Mouse (Mus musculus) fat pad, adult 2 months (tissue): ENCODE measurements around the gene Dcaf7.
A peak's percentile ranks its signal among the peaks of the same experiment; 100 is the strongest.
"Not testable (repeated sequence)": the region's sequence is repeated elsewhere in the genome, so short reads cannot be mapped to it uniquely, and the experiment has no call there.

Source experiments
- DNase-seq: peaks from one replicate; pipeline ENCODE4 v3.0.0-alpha.2; 2011; ENCODE audit warnings: low read depth, low spot score; ENCODE audit errors: extremely low read depth

Dcaf7 gene

GRCm38 (mm10) chr11:106044349-106044748, 7.7 kb downstream of the Dcaf7 start:
- peak; percentile 66 for DNase-seq

GRCm38 (mm10) chr11:106045256-106045655, 8.6 kb downstream of the Dcaf7 start:
- DNase-seq: no peak

- no peak for DNase-seq
These were observed 9.1 kb downstream of the Dcaf7 start for GRCm38 (mm10) chr11:106045780-106046179.

GRCm38 (mm10) chr11:106046584-106046983, 9.9 kb downstream of the Dcaf7 start:
- DNase-seq: no peak

DNA sequence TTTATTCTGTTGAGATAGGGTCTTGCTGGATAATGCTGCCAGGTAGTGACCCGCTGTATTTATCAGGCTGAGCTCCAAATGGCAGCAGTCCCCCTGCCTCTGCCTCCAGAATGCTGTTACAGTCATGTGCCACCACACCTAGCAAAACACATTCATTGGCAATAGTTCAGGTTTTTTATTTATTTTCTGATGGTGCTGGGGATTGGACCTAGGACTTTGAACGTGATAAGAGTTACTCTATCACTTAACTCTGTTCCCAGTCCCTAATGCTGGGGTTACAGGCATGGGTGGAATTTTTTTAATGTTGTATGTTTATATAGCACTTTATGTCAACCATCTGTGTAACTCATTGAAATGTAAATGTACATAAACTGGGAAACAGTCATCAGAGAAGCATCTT, 17.2 kb downstream of the Dcaf7 start:
- no peak for DNase-seq

DNA sequence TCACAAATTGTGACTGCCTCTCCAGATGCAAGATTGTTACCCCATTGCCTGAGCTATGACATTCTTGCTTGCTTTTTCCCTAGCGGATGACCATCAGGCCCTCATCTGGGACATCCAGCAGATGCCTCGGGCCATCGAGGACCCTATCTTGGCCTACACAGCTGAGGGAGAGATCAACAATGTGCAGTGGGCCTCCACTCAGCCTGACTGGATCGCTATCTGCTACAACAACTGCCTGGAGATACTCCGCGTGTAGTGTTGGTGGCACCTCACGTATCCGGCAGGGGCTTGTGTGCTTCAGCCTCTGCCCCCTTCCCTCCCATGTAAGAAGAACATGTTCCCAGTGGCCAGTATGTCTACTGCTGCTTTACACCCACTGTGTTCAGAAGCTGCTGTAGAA, 17.9 kb downstream of the Dcaf7 start:
- no peak for DNase-seq

DNA sequence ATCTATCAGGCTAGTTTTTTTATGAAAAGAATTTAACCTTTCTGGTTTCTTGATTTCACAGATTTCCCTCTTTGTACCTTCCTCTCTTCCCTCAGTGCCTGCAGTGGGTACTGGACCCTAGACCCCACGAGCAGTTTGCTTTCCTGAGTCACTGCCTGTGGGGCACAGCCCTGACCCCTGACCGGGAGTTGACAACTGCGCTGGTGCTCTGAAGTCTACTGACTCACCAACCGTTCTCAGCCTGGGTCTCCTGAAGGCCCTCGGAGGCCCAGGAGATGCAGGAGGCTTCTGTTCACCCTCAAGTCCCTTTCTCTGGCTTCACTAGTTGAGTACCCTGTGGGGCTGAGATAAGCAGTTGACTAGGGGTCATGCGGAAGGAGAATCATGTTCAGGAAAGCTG, 18.7 kb downstream of the Dcaf7 start:
- DNase-seq: no peak

- DNase-seq: no peak
These were observed 20.3 kb downstream of the Dcaf7 start for GRCm38 (mm10) chr11:106056819-106057491.

- peak; percentile 39 for DNase-seq
These were observed 21.3 kb downstream of the Dcaf7 start for GRCm38 (mm10) chr11:106058020-106058419.

GRCm38 (mm10) chr11:106060549-106060948, 23.9 kb downstream of the Dcaf7 start:
- no peak for DNase-seq

GRCm38 (mm10) chr11:106061311-106061710, 24.6 kb downstream of the Dcaf7 start:
- no peak for DNase-seq

GRCm38 (mm10) chr11:106063756-106064155, 27.1 kb downstream of the Dcaf7 start:
- DNase-seq: no peak

DNA sequence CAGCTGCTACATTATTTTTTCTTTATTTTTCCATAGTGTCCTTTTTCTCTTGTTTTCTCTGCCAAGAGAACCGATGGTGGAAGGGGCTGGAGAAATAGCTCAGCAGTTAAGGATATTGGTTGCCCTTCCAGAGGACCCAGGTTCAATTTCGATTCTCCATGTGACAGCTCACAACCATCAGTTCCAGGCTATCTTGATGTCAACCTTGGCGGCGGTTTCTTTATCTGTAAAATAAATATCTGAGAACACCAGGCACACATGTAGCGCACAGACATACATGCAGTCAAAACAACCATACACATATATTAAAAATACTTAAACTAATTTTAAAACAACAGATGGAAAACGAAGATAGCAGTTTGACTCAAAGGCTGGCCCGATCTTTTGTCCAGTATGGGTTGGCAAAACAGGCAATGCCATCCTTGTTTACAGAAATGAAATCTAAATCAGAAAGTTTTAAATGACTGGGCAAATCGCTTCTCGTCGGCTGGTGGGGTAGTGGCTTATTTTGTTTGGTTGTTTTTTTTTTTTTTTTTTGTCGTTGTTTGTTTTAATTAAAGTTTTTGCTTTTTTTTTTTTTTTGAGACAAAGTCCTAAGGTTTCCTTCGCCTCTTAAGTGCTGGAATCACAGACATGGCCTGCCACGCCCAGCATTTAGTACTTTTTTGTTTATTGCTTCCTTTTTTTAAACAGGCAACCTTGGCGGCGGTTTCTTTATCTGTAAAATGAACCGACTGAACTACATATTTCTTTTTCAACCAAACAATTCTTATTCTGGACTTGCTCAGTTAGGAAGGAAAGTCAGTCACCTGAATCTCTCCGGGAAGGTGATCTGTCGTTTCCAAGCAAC, 28.6 kb downstream of the Dcaf7 start:
- no peak for DNase-seq

GRCm38 (mm10) chr11:106065923-106066571, 29.4 kb downstream of the Dcaf7 start, which contains the start of gene Taco1:
Gene Taco1 (plus strand): TSS chr11:106066061.
- DNase-seq: peak; percentile 63

DNA sequence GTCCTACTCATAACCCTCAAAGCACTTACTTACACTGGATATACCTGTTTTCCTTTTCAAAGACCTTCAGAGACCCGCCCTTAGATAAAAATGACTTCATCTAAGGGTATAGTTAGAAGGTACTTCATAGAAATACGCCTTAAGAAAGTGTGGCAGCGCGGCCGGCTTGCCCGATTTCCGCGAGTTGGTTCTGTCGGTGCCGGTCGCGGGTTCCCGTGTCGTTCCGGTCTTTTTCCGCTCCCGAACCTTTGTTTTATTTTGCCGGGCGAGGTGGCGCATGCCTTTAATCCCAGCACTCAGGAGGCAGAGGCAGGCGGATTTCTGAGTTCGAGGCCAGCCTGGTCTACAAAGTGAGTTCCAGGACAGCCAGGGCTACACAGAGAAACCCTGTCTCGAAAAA, 29.9 kb downstream of the Dcaf7 start:
- not testable (repeated sequence) for DNase-seq

DNA sequence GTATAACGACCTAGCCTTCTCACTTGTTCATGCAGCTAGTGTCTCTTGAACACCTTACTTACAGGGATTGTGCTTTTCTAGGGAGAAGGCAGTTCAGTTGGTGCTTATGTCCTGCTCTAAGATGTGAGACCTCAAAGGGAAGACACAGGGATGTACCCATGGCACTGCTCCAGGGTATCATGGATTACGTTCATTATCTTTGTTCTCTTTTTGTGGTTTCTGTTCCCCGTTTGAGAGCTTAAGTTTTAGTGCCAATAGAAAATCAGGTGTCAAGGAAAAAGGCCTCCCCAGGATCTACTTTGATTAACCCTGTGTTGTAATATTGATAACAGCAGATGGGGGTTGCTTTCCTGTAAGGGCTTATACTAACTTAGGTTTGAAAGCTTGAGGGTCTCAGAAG, 37.1 kb downstream of the Dcaf7 start:
- no peak for DNase-seq

DNA sequence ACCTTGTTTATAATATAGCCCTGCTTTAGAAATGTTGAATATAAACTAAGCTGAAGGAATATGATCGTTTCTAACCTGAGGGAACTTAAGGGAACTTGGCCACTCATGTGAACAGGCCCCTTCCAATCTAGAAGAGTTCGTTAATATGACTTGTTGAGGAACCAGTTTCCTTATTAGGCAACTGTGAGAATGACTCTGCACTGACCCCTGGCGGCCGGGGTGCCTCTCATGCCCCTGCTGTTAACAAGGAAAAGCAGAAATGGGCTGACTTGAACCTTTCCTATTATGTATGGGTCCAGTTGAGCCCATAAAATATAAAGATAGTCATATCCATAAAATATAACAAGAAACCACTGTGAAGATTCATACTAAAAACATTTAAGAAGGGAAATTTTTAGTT, 39.6 kb downstream of the Dcaf7 start:
- no peak for DNase-seq

DNA sequence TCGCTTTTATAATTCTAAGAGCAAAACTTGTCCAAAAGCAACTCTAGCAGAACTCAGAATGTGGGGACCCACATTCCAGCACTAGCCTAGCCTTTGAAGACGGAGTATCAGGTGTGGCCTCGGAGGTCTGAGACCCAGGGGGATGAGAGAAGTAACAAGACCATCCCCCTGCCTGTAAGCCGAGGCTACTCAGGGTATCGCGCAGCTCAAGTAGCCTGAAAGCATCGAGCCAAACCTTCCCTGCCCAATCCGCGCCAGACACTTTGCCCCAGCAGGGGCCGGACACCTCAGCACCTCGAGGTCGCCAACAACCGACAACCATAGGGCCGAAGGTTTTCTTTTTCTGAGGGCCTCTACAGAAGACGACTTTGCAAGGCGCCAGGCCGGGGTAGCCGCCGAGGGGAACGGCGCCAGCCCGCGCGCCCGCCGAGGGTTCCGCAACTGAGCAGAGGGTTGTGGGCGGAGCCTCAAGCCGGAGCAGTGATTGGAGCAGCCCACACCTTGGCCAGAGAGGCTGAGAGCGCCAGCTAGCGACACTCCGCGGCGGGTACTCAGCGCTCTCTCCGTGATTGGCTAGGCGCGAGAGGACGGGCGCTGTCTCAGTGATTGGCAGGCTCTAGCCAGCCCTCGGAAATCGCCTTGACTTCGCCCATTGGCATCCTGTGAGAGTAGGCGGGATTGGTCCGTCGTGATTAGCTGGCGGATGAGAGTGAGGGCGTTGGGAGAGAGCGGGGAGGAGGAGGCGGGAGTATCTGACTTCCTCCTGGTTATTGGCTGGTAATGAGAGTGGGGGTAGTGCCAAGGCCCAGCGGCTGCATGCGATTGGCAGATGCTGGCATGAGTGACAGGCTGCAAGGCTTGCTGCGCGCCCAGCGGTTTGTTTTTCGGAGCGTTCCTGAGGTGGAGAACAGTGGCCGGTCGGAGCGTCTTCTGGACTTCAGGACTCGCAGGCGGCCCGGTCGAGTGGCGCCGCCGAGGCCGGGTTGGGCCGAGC, 47.3 kb downstream of the Dcaf7 start, which contains the start of gene Map3k3:
Map3k3 (plus strand) TSS at position 906 of the 994 bp plus-strand sequence.
- DNase-seq: peak; percentile 99

GRCm38 (mm10) chr11:106084911-106085561, 48.4 kb downstream of the Dcaf7 start:
- DNase-seq: no peak

GRCm38 (mm10) chr11:106098223-106098622, 61.6 kb downstream of the Dcaf7 start:
- no peak for DNase-seq
